Mouse (Mus musculus): ENCODE results near the gene Memo1.

Memo1 gene

DNA sequence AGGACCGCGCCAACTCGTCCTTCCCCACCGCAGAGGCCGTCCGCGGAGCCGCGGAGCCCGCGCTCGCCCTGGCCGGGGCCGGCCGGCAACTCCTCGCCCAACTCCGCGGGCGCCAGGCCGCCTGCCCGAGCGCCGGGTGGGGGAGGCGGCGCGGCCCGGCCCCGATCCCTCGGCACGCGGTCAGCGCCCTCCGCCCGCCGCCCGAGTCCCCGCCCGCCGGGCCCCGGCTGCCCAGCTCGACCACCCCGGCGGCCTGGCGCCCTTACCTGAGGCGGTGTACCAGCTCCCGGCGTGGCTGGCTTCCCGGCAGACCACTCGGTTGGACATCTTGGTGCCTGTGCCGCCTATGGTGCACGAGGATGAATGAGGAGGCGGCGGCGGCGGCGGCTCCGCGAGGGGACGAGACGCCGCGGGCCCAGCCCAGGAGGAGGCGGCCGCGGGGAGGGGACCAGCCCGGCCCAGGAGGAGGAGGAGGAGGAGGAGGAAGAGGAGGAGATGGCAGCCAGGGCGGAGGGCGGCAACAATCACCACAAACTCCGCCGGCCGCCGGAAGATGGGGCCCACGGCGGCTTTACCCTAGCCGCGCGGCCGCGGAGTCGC lies 795 bp downstream of the Memo1 start:
- DNase-seq (ENCODE audit: low spot score in 2 of 2), result peak; percentile 48 to 59

DNA sequence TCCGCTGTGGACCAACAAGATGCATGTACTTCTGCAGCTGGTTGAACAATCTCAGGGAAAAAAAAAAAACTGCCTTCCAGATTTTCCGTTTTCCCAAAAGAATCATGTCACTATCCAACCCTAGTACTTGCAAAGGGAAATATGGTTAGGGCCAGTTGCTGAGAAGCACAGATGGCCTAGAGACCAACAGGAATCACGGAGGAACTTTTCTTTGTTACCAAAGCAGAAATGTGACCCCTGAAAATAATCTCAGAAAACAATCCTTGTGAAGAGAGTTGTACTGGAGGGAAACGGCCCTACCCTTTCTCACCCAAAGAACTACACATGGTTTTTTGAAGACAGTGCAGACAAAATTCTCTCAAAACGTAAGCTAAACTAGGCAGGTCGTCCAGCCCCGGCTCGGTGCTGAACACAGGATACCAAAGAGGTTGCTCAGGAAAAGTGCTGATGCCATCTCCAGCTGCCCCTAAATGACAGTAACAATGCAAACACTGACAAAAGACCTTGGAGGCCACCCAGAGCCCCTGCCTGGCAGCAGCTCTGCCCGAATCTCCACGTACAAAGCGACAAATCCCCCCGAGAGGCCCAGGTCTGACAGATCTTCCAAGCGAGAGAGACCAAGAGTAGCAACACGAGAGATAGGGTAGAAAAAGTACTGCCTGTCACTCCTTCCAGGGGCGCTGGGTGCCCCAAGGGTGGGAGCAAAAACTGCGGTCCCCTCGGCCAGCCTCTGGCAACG lies 1.5 kb downstream of the Memo1 start:
- DNase-seq (ENCODE audit: low spot score in 2 of 2), result no peak

DNA sequence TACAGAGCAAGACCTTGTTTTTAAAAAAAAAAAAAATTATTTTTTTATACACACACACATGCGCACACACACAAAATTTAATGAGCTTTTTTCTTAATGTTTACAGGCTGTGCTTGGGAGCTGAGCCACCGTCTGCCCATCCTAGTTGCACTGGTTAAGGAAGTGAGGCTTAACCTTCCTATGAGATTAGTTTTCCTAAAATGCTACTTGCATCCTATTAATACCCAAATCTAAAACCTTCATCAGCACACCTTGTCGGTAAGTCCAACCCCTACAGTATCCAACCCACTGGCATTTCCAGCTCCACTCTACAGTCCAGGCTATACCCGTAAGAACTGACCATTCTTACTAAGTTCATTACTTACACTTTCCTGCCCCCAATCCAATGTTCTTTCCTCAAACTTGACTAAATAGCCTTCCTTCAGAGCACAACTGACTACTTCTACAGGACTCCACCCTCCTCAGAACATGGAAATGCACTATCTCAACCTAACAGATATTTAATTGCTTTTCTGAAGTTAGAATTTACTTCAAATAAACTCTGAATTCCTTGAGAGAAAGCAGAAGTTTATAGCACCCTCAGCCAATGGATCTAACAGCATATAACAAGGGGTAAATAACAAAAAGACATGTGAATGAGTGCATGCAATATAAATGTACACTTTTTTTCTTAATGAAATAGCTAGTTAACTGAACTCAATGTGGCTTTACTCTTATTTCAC lies 3.5 kb downstream of the Memo1 start:
- no peak for DNase-seq (ENCODE audit: low spot score in 2 of 2)

DNA sequence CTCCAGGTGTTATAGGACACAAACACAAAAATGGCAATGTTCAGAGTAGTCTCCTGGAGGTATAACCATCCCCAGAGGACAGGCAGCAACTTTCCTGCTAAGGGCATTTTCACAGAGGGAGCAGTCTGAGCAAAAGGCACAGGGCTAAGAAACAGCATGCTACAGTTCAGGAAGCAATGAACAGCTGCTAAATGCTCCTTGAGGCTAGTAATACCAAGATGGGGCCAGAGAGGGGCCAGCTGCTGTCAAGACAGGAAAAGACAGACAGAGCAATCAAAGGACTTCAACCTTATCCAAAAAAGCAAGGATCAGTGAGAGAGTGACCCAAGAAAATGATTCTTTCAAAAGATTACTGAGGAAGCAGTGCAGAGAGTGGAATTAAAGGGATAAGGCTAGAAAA lies 4.5 kb downstream of the Memo1 start:
- no peak for DNase-seq (ENCODE audit: low spot score in 2 of 2)

- DNase-seq (ENCODE audit: low spot score in 2 of 2), result no peak
Observed at GRCm38 (mm10) chr17:74290198-74290597, 5.1 kb downstream of the Memo1 start.

DNA sequence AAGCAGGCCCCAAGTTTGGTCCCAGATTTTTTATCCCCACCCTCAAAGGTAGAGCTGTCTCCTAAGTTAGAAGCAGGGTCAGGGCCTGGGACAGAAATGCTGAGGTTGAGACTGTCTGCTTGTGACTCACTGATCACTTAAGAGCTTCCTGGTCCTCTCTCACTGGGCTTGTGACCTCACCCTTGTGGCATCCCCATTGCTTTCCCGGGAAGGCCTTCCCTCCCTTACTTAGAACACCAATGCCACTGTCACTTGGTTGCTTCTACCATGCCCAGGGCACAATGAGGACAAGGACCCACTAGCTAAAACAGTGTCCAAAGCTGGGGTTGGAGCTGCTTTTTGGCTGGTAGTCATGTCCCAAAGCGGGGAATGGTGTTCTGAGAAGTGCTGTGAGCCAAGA lies 6.7 kb downstream of the Memo1 start:
- no peak for DNase-seq (ENCODE audit: low spot score in 2 of 2)

DNA sequence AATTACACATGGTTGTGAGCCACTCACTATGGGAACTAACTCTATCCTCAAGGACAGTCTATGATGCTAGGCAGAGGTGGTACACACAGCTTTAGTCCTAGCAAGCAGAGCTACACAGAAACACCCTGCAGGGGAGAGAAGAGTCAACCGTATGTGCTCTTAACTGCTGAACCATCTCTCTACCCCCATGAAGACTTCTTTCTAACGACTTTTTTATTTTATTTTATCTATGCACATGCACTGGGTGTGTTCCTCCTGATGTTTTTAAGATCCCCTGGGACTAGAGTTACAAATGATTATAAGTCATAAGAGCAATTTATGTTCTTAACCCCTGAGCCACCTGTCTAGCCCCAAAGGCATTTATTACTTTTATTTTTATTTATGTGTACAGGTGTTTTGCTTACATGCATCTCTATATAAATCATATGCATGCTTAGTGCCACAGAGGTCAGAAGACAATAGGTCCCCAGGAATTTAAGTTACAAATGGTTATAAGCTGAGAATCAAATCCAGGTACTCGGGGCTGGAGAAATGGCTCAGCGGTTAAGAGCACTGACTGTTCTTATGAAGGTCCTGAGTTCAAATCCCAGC lies 9.1 kb downstream of the Memo1 start:
- DNase-seq (ENCODE audit: low spot score in 2 of 2), result no peak

DNA sequence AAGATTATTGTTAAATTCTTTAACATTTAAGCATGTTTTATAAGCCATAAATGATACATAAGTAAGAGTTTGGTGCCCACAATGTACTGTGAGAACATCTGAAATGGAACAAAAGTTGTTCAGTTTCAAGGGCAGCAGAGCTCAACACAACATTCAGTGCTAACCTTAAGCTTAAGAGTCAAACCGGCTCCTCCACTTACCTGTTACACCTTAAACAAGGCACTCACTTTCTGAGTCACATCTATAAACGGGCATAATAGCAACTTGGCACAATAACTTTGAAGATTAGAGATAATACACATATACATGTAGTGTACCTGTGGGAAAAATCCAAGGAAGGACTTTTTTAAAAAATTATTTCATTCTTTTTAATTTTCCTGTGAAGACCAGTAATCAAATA lies 9.6 kb downstream of the Memo1 start:
- no peak for DNase-seq (ENCODE audit: low spot score in 2 of 2)

GRCm38 (mm10) chr17:74284397-74285115 lies 10.8 kb downstream of the Memo1 start:
- no peak for DNase-seq (ENCODE audit: low spot score in 2 of 2)

DNA sequence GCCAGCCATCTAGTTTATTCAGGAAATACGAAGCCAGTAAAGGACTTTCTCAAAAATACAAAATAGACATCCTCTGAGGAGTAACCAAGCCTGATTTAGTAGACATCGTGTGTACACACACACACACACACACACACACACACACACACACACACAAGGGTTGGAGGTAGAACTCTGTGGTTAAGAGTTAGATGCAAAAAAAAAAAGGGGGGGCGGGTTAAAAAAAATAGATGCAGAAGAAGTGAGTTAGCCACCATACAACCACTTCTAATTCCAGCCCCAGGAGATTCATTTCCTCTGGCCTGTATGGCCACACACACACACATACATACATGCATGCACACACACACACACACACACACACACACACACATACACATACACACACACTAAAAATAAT lies 13.3 kb downstream of the Memo1 start:
- DNase-seq (ENCODE audit: low spot score in 2 of 2), result no peak

DNA sequence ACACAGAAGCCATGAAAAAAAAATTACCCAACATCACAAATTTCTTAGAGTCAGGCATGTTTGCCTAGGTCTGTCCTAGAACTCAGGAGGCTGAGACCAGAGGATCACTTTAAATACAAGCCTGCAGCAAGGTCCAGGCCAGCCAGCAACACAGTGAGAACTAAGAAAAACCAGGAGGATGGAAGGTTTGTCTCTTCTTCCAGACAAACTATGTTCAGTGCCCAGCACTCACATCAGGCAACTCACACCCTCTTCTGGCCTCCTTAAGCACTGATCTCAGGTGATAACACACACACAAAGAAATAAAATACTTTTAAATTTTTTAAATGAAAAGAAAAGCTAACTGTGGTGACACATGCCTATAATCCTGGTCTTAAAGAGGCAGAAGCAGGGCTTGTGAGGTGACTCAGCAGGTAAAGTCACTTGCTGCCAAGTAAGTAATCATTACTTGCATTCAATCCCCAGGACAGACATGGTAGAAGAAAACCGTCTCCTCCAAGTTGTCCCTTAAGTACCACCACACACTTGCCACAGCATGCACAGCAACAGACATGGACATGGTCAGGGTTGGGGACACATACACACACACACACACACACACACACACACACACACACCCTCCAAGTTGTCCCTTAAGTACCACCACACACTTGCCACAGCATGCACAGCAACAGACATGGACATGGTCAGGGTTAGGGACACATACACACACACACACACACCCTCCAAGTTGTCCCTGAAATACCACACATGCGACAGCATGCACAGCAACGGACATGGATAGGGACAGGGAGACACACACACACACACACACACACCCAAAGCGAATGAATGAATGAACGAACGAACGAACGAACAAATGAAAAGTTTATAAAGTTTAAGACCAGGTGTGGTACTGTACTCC lies 16.1 kb downstream of the Memo1 start:
- no peak for DNase-seq (ENCODE audit: low spot score in 2 of 2)

- DNase-seq (ENCODE audit: low spot score in 2 of 2), result no peak
Observed at GRCm38 (mm10) chr17:74274471-74274870, 20.9 kb downstream of the Memo1 start.

- no peak for DNase-seq (ENCODE audit: low spot score in 2 of 2)
Observed at GRCm38 (mm10) chr17:74272683-74273205, 22.6 kb downstream of the Memo1 start.

DNA sequence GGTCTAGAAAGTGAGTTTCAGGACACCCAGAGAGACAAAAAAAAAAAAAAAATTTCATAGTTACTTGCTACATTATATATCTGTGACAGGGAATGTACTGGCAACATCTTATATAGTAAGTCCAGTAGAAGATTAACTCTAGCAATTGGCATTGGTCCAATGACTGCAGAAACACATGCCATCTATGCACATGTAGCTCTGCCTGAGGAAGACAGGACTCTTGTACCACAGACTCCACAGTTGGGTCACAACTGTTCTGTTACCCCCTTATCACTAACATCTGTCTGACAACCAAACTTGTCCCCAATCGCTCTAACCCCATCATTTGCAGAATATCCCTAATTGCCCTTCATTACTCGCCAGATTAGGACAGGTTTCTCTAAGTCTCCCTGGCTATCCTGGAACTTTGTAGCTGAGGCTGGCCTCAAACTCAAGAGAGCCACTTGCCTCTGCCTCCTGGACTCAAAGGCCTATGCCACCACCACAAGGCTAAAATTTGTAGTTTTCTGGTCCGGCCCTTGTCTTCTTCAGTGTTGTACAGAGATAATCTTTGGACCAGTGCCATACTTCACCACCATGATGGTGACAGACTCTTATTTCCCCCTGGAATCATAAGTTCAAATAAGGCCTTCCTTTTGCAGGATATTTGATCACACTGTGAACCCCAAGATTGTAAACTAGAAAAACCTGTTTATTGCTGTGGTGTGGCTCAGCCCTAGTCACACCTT lies 23.6 kb downstream of the Memo1 start:
- no peak for DNase-seq (ENCODE audit: low spot score in 2 of 2)

GRCm38 (mm10) chr17:74270205-74270604 lies 25.1 kb downstream of the Memo1 start:
- DNase-seq (ENCODE audit: low spot score in 2 of 2), result no peak

- no peak for DNase-seq (ENCODE audit: low spot score in 2 of 2)
Observed at GRCm38 (mm10) chr17:74267415-74268180, 27.7 kb downstream of the Memo1 start.

DNA sequence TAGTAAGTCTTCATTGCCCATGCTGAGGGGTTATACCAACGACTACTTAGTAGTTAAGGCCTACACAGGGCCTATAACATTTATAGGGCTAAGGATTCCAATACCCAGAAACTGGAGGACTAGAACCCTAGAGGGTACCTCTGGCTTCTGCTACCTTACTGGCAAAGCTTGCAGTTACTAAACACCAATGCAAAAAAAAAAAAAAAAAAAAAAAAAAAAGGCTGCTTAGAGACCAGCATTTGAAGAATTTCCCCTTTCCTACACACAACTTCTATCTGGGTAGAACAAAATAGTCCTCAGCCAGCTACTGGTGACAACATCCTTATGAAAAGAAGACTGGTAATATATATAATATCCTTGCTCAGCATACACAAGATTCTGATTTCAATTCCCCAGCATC lies 29.7 kb downstream of the Memo1 start:
- no peak for DNase-seq (ENCODE audit: low spot score in 2 of 2)

DNA sequence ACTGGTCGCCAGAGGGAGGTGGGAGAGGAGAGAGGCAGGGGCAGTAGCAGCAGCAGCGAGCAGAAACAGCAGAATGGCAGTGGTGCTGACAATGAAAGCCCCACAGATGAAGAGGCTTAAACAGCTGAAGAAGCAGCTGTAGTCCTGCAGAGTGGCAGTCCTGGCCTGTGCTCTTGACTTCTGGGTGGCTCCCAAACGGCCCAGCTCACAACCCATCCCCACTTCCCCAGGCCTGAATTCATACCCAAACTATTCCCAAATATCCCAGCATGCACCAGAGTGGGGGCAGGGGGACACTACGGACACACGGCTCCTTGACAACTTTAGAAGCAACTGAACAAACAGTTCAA lies 30.2 kb downstream of the Memo1 start:
- no peak for DNase-seq (ENCODE audit: low spot score in 2 of 2)

Data from cerebellum, postnatal 4 days (tissue).